Mouse (Mus musculus): ENCODE results near the gene Chrnb1.

The Chrnb1 gene

DNA sequence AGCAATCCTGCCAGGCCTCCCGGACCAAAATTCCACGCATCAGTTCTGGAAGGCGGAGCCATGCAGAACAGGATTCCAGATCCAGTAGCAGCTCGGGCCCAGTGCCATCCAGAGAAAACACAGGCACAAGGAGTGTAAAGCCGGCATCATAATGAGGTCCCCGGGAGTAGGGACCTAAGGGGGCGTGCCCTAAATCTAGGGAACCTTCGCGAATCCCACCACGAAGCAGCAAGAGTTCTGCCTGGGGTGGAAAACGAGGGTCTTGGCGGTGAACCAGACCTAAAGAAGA is 8.9 kb upstream of the Chrnb1 start:
- no peak for DNase-seq (ENCODE audit: low read depth)

DNA sequence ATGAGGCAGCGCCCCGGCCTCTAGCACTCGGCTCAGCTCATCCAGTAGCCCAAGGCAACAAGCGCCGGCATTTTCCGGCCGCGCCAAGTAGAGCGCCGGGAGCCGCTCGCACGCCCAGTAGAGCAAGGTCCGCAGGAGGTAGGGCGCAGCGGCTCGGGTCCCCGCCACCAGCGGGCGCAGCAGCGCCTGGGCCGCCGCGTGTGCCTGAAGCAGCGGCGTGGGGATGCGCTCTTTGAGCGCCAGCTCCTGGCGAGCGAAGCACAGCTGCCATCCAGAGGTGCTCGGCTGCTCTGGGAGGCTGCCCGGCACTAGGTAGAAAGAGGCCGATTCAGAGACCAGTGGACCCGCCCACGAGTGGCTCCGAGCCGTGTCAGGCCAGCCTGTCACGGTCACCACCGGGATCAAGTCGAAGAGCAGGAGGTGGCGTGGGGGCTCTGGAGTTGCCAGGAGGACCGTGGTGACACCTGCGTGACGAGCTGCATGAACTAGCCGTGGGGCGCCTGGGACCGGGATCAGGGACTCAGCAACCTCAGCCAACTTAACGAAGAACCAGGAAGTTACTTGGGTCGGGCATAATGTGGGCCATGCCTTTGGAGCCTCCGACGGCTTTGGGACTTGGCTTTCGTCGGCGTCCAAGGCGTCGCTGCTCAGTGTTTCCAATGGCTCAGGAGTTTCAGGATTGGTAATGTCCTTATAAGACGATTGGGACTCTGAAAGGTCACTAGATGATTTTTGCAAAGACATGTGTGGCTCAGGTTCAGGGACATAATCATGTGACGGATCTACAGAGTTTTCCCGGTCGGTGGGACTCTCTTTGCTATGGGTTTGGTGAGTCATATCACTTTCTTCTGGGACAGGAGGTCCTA is 8.3 kb upstream of the Chrnb1 start:
- peak; percentile 82 for DNase-seq (ENCODE audit: low read depth)

- no peak for DNase-seq (ENCODE audit: low read depth)
These were observed 7.6 kb upstream of the Chrnb1 start for GRCm38 (mm10) chr11:69803328-69803727.

DNA sequence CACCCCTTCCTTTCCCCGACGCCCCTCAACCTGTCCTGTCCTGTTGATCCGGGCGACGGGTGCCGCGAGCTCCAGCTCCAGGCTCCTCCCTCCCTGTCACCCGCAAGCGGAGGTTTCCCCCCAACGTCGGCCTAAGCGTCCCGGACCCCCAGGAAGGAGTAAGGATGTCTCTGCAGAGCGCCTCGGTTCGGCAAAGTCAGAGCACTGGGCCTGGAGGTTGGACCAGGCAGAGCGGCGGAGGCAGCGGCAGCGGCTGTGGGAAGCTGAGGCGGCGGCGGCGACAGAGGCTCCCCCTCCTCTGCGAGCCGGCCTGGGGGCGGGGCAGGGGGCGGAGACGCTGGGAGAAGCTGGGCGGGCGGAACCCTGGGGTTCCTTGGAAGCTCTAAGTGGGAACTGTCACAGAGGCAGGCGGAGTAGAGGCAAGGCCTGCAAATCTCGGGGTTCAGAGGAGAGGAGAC is 6.9 kb upstream of the Chrnb1 start:
- DNase-seq (ENCODE audit: low read depth) = peak; percentile 74

- DNase-seq (ENCODE audit: low read depth) = no peak
These were observed 5.7 kb upstream of the Chrnb1 start, which contains the start of gene Fgf11 for GRCm38 (mm10) chr11:69801379-69801977. Gene Fgf11 (minus strand): TSS chr11:69801857.

DNA sequence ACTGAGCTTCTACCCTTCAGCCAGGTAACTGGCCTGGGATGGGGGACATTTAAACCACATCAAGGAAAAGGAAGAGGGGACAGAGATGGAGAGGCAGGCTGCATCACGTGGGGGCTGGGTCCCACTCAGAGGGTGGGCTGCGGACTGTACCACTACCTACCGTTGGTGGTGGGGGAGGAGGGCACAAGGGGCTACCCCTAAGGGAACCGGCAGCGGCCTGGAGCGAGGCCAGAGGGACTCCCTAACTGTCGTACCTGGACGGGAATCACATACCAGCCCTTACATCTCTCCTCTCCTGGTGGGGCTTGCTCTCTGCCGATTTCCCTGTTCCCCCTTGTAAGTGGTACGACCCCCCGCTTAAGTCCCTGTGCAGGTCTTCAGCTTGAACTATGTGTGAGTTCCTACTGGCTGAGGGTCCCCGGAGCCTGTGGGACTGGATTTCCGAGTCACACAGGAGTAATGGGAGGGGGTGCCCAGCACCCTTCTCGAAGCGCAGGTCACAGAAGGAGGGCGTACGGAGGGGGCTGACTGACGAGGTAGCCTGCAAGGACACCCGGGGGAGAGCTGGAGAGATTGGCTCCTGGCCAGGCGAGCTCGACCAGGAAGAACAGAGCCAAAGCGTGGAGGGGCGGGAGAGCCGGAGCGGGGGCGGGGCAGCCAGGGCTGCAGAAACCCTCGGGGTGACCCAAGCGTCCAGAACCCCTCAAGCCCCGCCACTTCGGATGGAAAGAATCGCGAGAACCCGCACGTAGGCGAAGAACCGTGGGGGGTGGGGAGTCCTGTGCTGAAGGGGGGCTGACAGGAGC is 4.9 kb upstream of the Chrnb1 start:
- DNase-seq (ENCODE audit: low read depth) = peak; percentile 37

- DNase-seq (ENCODE audit: low read depth) = peak; percentile 32
These were observed 4.3 kb upstream of the Chrnb1 start for GRCm38 (mm10) chr11:69800138-69800391.

GRCm38 (mm10) chr11:69799394-69800137 is 3.8 kb upstream of the Chrnb1 start:
- peak; percentile 19 for DNase-seq (ENCODE audit: low read depth)

- no peak for DNase-seq (ENCODE audit: low read depth)
These were observed 2.2 kb upstream of the Chrnb1 start for GRCm38 (mm10) chr11:69797924-69798323.

GRCm38 (mm10) chr11:69795983-69796435 is 266 bp upstream of the Chrnb1 start:
- peak; percentile 45 for DNase-seq (ENCODE audit: low read depth)

DNA sequence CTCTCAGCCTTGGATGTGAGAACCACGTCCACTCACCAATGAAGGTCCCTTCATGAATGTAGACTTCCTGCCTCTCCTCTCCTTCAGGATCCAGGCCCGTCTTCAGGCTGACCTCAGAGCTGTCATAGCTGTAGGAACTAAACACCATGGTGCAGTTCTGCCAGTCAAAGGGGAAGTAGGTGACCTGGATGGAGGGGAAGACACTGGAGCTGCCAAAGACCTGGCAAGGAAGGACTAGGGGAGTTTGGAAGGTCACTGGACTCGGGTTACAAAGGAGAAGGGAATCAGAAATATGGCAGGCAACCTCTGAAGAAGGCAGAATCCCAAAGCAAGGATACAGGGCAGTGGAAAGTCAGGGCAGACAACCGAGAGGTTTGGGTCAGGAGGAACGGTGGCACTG is 2.3 kb downstream of the Chrnb1 start:
- no peak for DNase-seq (ENCODE audit: low read depth)

- no peak for DNase-seq (ENCODE audit: low read depth)
These were observed 4.3 kb downstream of the Chrnb1 start for GRCm38 (mm10) chr11:69791420-69791819.

- no peak for DNase-seq (ENCODE audit: low read depth)
These were observed 6.3 kb downstream of the Chrnb1 start for GRCm38 (mm10) chr11:69789431-69789830.

DNA sequence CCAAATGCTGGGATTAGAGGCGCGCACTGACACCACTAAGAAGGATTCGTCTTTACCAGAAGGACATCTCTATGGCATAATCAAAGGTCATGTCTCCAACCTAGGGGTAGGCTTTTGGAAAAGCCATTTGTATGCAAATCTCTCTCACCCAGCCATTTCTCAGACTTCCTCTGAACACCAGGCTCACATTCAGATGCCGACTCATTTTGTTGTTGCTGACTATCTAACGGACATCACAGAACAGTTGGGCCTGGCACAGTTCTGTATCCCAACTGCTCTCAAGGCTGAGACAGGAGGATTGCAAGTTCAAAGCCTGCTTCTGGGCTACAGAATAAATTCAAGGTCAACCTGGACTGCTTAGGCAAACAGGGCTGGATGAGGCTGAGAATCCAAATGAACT is 8.4 kb downstream of the Chrnb1 start:
- DNase-seq (ENCODE audit: low read depth) = no peak

- DNase-seq (ENCODE audit: low read depth) = no peak
These were observed 10.9 kb downstream of the Chrnb1 start for GRCm38 (mm10) chr11:69784793-69785272.

DNA sequence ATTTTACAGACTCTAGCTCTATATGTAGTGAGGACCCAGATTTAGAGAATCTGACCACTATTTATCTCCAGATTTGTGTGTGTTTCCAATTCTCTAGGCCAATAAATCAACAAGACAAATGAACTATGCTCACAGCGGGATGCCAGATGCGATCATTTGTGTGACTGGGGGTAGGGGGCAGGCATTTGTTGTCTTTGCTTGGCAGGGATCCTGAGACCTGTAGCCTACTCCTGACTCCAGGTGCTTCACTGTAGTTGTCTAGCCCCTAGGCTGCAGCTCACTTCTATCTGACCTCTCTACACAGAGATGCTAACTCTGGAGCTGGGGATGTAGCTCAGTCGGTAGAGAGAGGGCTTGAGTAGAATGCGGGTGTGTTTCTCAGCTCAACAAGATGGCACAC is 13.9 kb downstream of the Chrnb1 start:
- no peak for DNase-seq (ENCODE audit: low read depth)

GRCm38 (mm10) chr11:69778985-69779384 is 16.8 kb downstream of the Chrnb1 start:
- DNase-seq (ENCODE audit: low read depth) = no peak

DNA sequence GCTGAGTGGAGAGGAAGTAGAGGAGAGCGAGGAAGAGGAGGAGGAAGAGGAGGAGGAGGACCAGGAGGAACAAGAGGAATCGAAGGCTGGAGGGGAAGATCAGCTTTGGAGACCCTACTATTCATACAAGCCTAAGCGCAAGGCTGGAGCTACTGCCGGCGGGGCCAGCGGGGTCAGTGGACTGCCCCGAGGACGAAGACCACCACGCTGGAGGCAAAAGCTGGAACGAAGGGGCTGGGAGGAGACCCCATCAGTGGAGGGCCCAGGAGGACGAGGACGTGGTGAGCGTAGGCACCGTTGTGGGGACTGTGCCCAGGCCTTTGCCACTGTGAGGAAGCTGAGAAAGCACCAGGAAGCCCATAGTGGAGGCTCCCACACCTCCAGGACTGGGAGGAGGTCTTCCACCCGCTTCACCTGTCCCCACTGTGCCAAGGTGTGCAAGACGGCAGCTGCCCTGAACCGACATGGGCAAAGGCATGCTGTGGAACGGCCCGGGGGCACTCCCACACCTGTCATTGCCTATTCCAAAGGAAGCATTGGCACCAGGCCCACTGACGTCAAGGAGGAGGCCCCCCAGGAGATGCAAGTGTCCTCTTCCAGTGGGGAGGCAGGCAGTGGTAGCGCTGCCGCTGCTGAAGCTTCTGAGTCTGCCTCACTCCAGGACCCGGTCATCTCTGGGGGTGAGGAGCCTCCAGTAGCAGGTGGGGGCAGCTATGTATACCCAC is 17.3 kb downstream of the Chrnb1 start:
- DNase-seq (ENCODE audit: low read depth) = no peak

GRCm38 (mm10) chr11:69777504-69778257 is 18.1 kb downstream of the Chrnb1 start:
- DNase-seq (ENCODE audit: low read depth) = no peak

- DNase-seq (ENCODE audit: low read depth) = no peak
These were observed 19.3 kb downstream of the Chrnb1 start for GRCm38 (mm10) chr11:69776488-69776887.

- no peak for DNase-seq (ENCODE audit: low read depth)
These were observed 20.0 kb downstream of the Chrnb1 start for GRCm38 (mm10) chr11:69775716-69776115.
